Mouse (Mus musculus): ENCODE measurements at regions not wholly inside any gene's neighbourhood (a gene's known extent, or its start where the extent isn't known, plus 50 kb on each side); places are given as distances from the start of the nearest gene placed in this dataset.

DNA sequence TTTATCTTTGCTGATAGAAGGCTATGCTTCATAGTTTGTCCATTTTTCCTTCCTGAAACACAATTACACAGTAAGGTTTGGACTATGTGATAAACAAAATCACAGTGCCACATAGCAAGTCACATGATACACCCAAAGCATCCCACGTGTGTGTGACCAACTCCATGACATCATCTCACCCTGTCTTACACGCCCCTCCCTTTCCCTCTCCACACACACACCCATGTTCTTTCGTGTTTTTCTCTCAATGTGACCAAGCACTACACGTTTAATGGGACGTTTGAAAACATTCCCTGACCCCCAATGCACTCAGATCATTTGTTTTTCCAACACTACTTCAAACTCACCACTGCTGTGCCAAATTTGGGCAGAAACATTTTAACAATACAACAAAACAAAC lies 168.9 kb upstream of the Tll1 start:
- Histone ChIP-seq H3K4me3 (ENCODE audit: low read depth, low read length) (no peak overlapping the region), H3K27ac (ENCODE audit: low read depth, low read length) (no peak overlapping the region), H3K4me1 (replicated peaks; ENCODE audit: control insufficient read depth, insufficient read depth, low read length) (no peaks in the 10 kb centered on the region), H3K9me3 (ENCODE audit: control insufficient read depth) (no peaks in the 10 kb centered on the region), H3K36me3 (ENCODE audit: control insufficient read depth, insufficient read depth) (no peaks in the 10 kb centered on the region), H3K9ac (ENCODE audit: low read depth, low read length) (no peak overlapping the region), H3K4me2 (replicated peaks; ENCODE audit: low read depth) (no peak overlapping the region), H3K27me3 (replicated peaks; ENCODE audit: control insufficient read depth, insufficient read depth, low read length) (no peaks in the 10 kb centered on the region)
- ATAC-seq: no peak
- WGBS: 53% methylated on average over 5 of the region's 5 CpGs
- no peak for TF ChIP-seq CTCF (IDR thresholded peaks at IDR 0.05; ENCODE audit: low read depth)

DNA sequence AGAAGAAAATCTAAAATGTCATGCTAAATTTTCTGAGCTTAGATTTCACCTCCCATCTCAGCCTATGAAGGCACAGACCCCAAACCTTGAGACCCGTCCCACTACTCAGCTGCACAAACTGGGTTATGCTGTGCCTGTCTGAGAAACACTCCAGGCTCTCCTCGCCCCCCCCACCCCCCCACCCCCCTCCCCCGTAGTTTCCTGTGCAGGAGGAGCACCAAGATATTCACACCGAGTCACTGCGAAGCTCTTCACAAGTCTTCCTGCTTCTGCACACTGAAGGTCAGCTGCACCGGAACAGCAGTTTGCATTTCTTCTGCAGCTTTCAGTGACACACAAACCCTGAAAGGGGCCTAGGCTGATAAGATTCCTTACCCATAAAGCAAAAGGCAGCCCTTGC lies 163.9 kb upstream of the Tll1 start:
- Histone ChIP-seq H3K27me3 (replicated peaks; ENCODE audit: control insufficient read depth, insufficient read depth, low read length) (no peaks in the 10 kb centered on the region), H3K36me3 (ENCODE audit: control insufficient read depth, insufficient read depth) (no peaks in the 10 kb centered on the region), H3K4me2 (replicated peaks; ENCODE audit: low read depth) (no peak overlapping the region), H3K27ac (ENCODE audit: low read depth, low read length) (no peak overlapping the region), H3K4me1 (replicated peaks; ENCODE audit: control insufficient read depth, insufficient read depth, low read length) (no peaks in the 10 kb centered on the region), H3K9ac (ENCODE audit: low read depth, low read length) (no peak overlapping the region), H3K9me3 (ENCODE audit: control insufficient read depth) (no peaks in the 10 kb centered on the region), H3K4me3 (ENCODE audit: low read depth, low read length) (no peak overlapping the region)
- no peak for TF ChIP-seq CTCF (IDR thresholded peaks at IDR 0.05; ENCODE audit: low read depth)
- 16% methylated on average over 6 of the region's 6 CpGs for WGBS
- no peak for ATAC-seq

DNA sequence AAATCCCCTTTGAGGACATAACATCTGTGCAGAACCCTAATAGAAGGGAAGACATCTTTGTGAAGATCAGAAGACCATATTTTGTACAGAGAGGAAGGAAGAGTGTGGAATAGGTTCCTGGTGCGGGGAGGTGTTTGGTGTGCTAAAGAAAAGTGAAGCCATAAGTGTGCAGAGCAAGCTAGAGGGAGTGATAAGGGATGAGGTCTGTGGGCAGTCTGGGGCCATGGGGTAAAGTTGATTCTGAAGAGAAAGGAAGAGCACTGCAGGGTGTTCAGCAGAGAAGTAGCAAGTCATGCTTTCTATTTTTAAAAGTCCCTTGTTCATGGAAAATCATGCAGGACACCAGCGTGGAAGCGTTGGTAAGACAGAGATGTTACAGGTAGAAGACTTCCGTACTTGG lies 161.8 kb upstream of the Tll1 start:
- ATAC-seq: no peak
- Histone ChIP-seq H3K36me3 (ENCODE audit: control insufficient read depth, insufficient read depth) (no peaks in the 10 kb centered on the region), H3K27me3 (replicated peaks; ENCODE audit: control insufficient read depth, insufficient read depth, low read length) (no peaks in the 10 kb centered on the region), H3K9me3 (ENCODE audit: control insufficient read depth) (no peaks in the 10 kb centered on the region), H3K9ac (ENCODE audit: low read depth, low read length) (no peak overlapping the region), H3K4me2 (replicated peaks; ENCODE audit: low read depth) (no peak overlapping the region), H3K27ac (ENCODE audit: low read depth, low read length) (no peak overlapping the region), H3K4me3 (ENCODE audit: low read depth, low read length) (no peak overlapping the region), H3K4me1 (replicated peaks; ENCODE audit: control insufficient read depth, insufficient read depth, low read length) (no peaks in the 10 kb centered on the region)
- WGBS: 93% methylated on average over 4 of the region's 4 CpGs
- TF ChIP-seq CTCF (IDR thresholded peaks at IDR 0.05; ENCODE audit: low read depth): no peak

DNA sequence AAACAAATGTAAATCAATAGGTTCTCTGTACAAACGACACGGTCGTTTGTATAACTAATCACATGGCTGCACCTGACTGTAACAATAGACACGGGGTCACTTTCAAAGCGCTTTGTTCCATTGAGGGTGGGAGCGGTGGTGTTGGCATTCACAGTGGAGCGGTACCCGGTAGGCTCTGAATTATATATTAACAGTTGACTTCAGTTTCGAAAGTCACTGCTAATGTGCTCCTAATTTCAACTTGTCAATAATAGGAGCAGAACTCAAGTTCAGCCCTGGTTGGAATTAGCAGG lies 160.8 kb upstream of the Tll1 start:
- no peak overlapping the region for H3K27ac ChIP-seq (ENCODE audit: low read depth, low read length)

DNA sequence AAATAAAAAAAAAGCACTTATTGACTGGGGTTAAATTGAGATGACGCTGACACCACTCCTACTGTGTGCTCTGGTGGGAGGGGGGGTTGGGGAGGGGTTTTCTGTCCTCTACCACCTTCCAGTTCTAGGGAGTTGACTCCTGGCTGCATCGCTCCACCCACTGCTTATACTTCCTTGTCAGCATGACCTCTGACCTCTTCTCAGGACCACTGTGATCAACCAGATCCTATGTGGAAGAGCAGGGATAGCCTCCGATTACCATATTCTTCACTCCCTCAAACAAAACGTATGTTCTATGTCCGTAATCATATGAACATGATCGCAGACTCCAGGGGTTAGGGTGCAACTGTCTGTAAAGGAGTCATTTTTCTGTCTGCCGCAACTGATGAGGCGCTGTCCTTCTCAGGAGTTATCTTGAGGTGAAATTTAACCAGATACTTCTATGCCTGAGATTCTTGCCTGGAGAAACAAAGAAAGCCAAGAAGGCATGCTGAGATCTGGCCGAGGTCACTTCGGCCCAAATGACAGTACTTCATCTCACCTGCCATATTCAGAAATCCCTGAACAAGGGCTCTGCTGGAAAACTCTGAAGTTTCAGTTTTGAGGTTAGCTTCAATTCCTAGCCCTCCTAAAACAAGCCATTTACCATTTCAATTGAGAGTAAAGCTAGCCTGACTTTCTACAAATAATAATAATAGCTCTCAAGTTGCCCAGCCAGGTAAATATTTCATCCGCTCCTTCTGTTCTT lies 160.3 kb upstream of the Tll1 start:
- ATAC-seq: no peak
- Histone ChIP-seq H3K4me1 (replicated peaks; ENCODE audit: control insufficient read depth, insufficient read depth, low read length) (no peaks in the 10 kb centered on the region), H3K9me3 (ENCODE audit: control insufficient read depth) (no peaks in the 10 kb centered on the region), H3K4me2 (replicated peaks; ENCODE audit: low read depth) (no peak overlapping the region), H3K27me3 (replicated peaks; ENCODE audit: control insufficient read depth, insufficient read depth, low read length) (no peaks in the 10 kb centered on the region), H3K4me3 (ENCODE audit: low read depth, low read length) (no peak overlapping the region), H3K27ac (ENCODE audit: low read depth, low read length) (no peak overlapping the region), H3K36me3 (ENCODE audit: control insufficient read depth, insufficient read depth) (no peaks in the 10 kb centered on the region), H3K9ac (ENCODE audit: low read depth, low read length) (no peak overlapping the region)
- WGBS: 79% methylated on average over 11 of the region's 11 CpGs
- no peak for TF ChIP-seq CTCF (IDR thresholded peaks at IDR 0.05; ENCODE audit: low read depth)

More for the DNA sequence above, 160.8 kb upstream of the Tll1 start:
- WGBS: 53% methylated on average over 9 of the region's 9 CpGs
- H3K36me3 ChIP-seq (ENCODE audit: control insufficient read depth, insufficient read depth): no peaks in the 10 kb centered on the region
- H3K9ac ChIP-seq (ENCODE audit: low read depth, low read length): no peak overlapping the region
- no peak for TF ChIP-seq CTCF (IDR thresholded peaks at IDR 0.05; ENCODE audit: low read depth)
- no peak for ATAC-seq
- no peaks in the 10 kb centered on the region for H3K9me3 ChIP-seq (ENCODE audit: control insufficient read depth)
- H3K4me1 ChIP-seq (replicated peaks; ENCODE audit: control insufficient read depth, insufficient read depth, low read length): no peaks in the 10 kb centered on the region
- no peaks in the 10 kb centered on the region for H3K27me3 ChIP-seq (replicated peaks; ENCODE audit: control insufficient read depth, insufficient read depth, low read length)
- H3K4me3 ChIP-seq (ENCODE audit: low read depth, low read length): no peak overlapping the region
- H3K4me2 ChIP-seq (replicated peaks; ENCODE audit: low read depth): no peak overlapping the region

DNA sequence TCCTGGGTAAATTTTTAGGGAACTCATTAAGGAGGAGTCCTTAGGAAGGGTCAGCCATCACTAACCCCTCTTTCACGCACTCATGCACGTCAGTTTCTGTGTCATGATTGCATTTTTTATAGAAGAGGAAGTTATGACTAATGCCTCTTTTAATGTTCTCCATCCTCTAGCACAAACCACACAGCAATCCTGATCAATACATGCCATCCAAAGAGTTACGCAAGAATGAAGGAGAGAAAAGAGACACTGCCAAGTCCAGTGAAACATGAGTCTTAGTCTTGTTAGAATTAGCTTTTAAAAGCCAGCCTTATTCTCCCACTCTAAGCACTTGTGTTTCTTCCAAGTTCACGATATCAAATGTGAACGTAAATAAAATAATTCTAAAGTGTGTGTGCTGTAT lies 151.0 kb upstream of the Tll1 start:
- Histone ChIP-seq H3K27ac (ENCODE audit: low read depth, low read length) (no peak overlapping the region), H3K4me3 (ENCODE audit: low read depth, low read length) (no peak overlapping the region), H3K9me3 (ENCODE audit: control insufficient read depth) (no peaks in the 10 kb centered on the region), H3K4me1 (replicated peaks; ENCODE audit: control insufficient read depth, insufficient read depth, low read length) (no peaks in the 10 kb centered on the region), H3K9ac (ENCODE audit: low read depth, low read length) (no peak overlapping the region), H3K27me3 (replicated peaks; ENCODE audit: control insufficient read depth, insufficient read depth, low read length) (no peaks in the 10 kb centered on the region), H3K4me2 (replicated peaks; ENCODE audit: low read depth) (no peak overlapping the region), H3K36me3 (ENCODE audit: control insufficient read depth, insufficient read depth) (no peaks in the 10 kb centered on the region)
- no peak for TF ChIP-seq CTCF (IDR thresholded peaks at IDR 0.05; ENCODE audit: low read depth)
- ATAC-seq: no peak
- WGBS: 83% methylated on average over 5 of the region's 5 CpGs

Data from intestine, postnatal 0 days (tissue).